Mouse (Mus musculus) liver, embryonic 14 days (tissue): ENCODE measurements around the gene Msx2. TPM values are rescaled to one million over a fixed set of nuclear protein-coding genes. Genes with fewer than 3 reads are reported as not detected.

Experiments
- polyA plus RNA-seq: library from polyadenylated mRNA; depleted of rRNA; stranded (reverse); fragments of >200 nt; gene quantifications from 2 replicates; pipeline ENCODE4 v1.2.3, GENCODE M21; 2012; rRNA removed

The Msx2 gene
- polyA plus RNA-seq, result 0.01 and 0.10 TPM in 2 replicates

GRCm38 (mm10) chr13:53472614-53473124 is at the start of gene Msx2:
Msx2 (minus strand) TSS chr13:53473074.

Other genes starting within 250 kb of the Msx2 start
- gene Ror2, start 186.9 kb downstream of the Msx2 start, polyA plus RNA-seq, result 0.08 and 0.28 TPM in 2 replicates
- gene Sptlc1, start 95.7 kb downstream of the Msx2 start, polyA plus RNA-seq, result 7.0 and 8.1 TPM in 2 replicates